26 mouse cellular contexts compared by ENCODE assay signal in the genomic region with DNA sequence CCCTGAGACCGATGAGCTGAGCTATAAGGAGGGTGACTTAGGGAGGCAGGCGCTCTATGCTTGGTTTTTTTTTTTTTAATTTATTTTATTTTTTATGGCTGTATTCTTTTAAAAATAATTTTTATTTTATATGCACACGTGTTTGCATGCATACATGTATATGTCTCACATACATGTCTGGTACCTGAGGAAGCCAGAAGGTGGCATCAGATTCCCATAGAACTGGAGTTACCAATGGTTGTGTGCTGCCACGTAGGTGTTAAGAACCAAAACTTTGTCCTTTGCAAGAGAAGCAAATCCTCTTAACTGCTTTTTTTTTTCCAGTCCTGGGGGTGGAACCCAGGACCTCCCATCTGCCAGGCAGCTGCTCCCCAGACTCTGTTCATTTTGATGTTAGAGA. TPM values are rescaled to one million over a fixed set of nuclear protein-coding genes. Genes with fewer than 3 reads are reported as not detected.
"Had no signal": no experiment of that assay in that cellular context is flagged by ENCODE, and none has a peak within 500 bp of the region (broad histone marks: within the 10 kb centered on the region; RNA-seq: fewer than 3 reads in every experiment).

No protein-coding gene starts in this region.

- H3K4me3 ChIP-seq: limb, embryonic 10.5 days; limb, embryonic 13.5 days; liver, embryonic 13.5 days; midbrain, embryonic 12.5 days; midbrain, embryonic 15.5 days; myocyte; neural tube, embryonic 13.5 days had no signal

- H3K9ac ChIP-seq: limb, embryonic 13.5 days; liver, embryonic 13.5 days; lung, embryonic 14.5 days; midbrain, embryonic 12.5 days; midbrain, embryonic 15.5 days; neural tube, embryonic 13.5 days had no signal

- H3K9me3 ChIP-seq: limb, embryonic 10.5 days; liver, embryonic 13.5 days; midbrain, embryonic 12.5 days; midbrain, embryonic 15.5 days; neural tube, embryonic 13.5 days had no signal

- H3K4me1 ChIP-seq: liver, embryonic 13.5 days; midbrain, embryonic 12.5 days; midbrain, embryonic 15.5 days; neural tube, embryonic 13.5 days had no signal

- H3K4me2 ChIP-seq: limb, embryonic 13.5 days; liver, embryonic 13.5 days; lung, embryonic 14.5 days; midbrain, embryonic 12.5 days; midbrain, embryonic 15.5 days; neural tube, embryonic 13.5 days had no signal

- H3K27me3 ChIP-seq: limb, embryonic 13.5 days; liver, embryonic 13.5 days; midbrain, embryonic 12.5 days; midbrain, embryonic 15.5 days; neural tube, embryonic 13.5 days had no signal

- ATAC-seq: intestine, embryonic 16.5 days; lung, postnatal 0 days; midbrain, embryonic 15.5 days had no signal

- H3K27ac ChIP-seq: limb, embryonic 10.5 days; limb, embryonic 13.5 days; liver, embryonic 13.5 days; macrophage; midbrain, embryonic 12.5 days; midbrain, embryonic 15.5 days; neural tube, embryonic 13.5 days had no signal

- DNase-seq: kidney, adult 18-20 months; kidney, adult 9 months; kidney, postnatal 14 days; kidney, postnatal 4 days; liver; liver, embryonic 13.5 days; lung, embryonic 14.5 days; retina, postnatal 1 day; right cerebral cortex, postnatal 25 days; spleen, adult 18-20 months; thymus, adult 18-20 months; thymus, postnatal 36 days had no signal

- H3K36me3 ChIP-seq: limb, embryonic 10.5 days; limb, embryonic 13.5 days; liver, embryonic 13.5 days; midbrain, embryonic 12.5 days; midbrain, embryonic 15.5 days; neural tube, embryonic 13.5 days had no signal

RNA-seq across cellular contexts. Expression of gene Trem1, which starts 1.2 kb away (rescaled TPM):
- total RNA-seq: layer of hippocampus, adult 18-20 months; layer of hippocampus, postnatal 14 days; left cerebral cortex, postnatal 14 days had no signal
- polyA plus RNA-seq: limb, embryonic 10.5 days; lung, embryonic 14.5 days; midbrain, embryonic 15.5 days; myocyte had no signal

RNA-seq across cellular contexts. Expression of gene Trem3, which starts 13.8 kb away (rescaled TPM):
- total RNA-seq: layer of hippocampus, adult 18-20 months; layer of hippocampus, postnatal 14 days had no signal
- polyA plus RNA-seq: midbrain, embryonic 12.5 days; midbrain, embryonic 15.5 days; urinary bladder, adult 2 months had no signal

RNA-seq across cellular contexts. Expression of gene Treml4, which starts 30.3 kb away (rescaled TPM):
- total RNA-seq: layer of hippocampus, adult 18-20 months; layer of hippocampus, postnatal 14 days; left cerebral cortex, adult 8-10 months; left cerebral cortex, postnatal 14 days had no signal
- polyA plus RNA-seq: limb, embryonic 10.5 days; midbrain, embryonic 15.5 days; myocyte had no signal
